Mouse (Mus musculus) bone marrow macrophage, adult 2 months (primary cell): Measurements from ENCODE around the gene AU022252.

Source experiments
- CTCF ChIP-seq: IDR thresholded peaks from 2 replicates; pipeline ENCODE4 v1.5.1; 2012; ENCODE audit warnings: low read depth, mild to moderate bottlenecking, low read length, moderate library complexity
- POLR2A ChIP-seq: IDR thresholded peaks from 2 replicates; pipeline ENCODE4 v1.6.1; 2012; ENCODE audit warnings: mild to moderate bottlenecking, low read depth, low read length, borderline replicate concordance

GRCm38 (mm10) chr4:119188060-119188785, 44.3 kb downstream of the AU022252 start:
- TF ChIP-seq POLR2A, result no peak
- peak; percentile 39; the same call in 1 of the 2 replicates for TF ChIP-seq CTCF
